Comparison of ENCODE assay signal across 12 mouse cellular contexts in the genomic region with DNA sequence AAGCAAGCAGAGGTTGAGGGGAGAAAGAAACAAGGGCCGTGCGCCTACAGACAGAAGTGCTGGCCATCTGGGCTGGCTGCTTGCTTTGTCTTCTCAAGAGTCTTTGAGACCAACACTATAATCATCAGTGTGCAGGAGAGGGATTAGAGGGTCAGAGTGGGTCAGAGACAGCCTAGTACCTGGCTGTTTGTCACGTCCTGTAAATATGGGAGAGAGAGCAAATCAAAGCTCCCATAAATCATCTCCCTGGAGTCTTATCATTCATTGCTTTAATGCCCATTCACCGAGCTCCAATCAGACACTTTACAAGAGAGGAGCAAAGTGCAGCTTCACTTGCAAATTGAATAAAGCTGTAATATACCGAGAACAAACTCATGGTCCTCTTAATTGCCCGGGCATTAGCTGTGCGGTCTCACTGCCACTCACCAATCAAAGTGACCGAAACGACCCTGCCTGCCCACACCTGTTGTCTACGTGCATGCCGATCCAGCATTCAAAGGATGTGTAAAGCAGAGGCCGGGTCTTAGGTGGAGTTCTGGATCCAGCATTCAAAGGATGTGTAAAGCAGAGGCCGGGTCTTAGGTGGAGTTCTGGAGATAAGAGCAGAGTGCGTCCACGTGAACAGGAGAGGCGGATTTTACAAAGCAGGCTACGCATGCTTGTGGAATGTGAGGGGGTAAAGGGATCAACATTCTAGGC. TPM values are rescaled to one million over a fixed set of nuclear protein-coding genes. Genes with fewer than 3 reads are reported as not detected.
DNase-seq lines count a peak whose midpoint lies in the region; ATAC-seq lines count a peak whose summit lies in the region.
"Had no signal": no experiment of that assay in that cellular context is flagged by ENCODE, and none has a peak within 500 bp of the region (broad histone marks: within the 10 kb centered on the region; RNA-seq: fewer than 3 reads in every experiment).

No protein-coding gene starts in this region.

- no peak overlapping the region for H3K4me3 ChIP-seq in heart, embryonic 16.5 days (ENCODE audit: low read length)
- H3K4me3 ChIP-seq in intestine, embryonic 15.5 days (replicated peaks), result peak overlapping the region; percentile 18; the same call in 1 of the 2 replicates
- H3K4me3 ChIP-seq in stomach, embryonic 15.5 days (replicated peaks), result 0 out of 2 replicates have a peak overlapping the region, but pooled peaks have one; percentile 6
- H3K4me3 ChIP-seq: midbrain, embryonic 15.5 days had no signal

- H3K4me1 ChIP-seq in heart, embryonic 16.5 days (ENCODE audit: control insufficient read depth, insufficient read depth, low read length), result peaks cover 13% of the 10 kb centered on the region
- peaks cover 7% of the 10 kb centered on the region; the same call in 1 of the 2 replicates for H3K4me1 ChIP-seq in intestine, embryonic 15.5 days (replicated peaks)
- H3K4me1 ChIP-seq in stomach, embryonic 15.5 days, result no peaks in the 10 kb centered on the region
- H3K4me1 ChIP-seq: midbrain, embryonic 15.5 days had no signal

- WGBS in heart, embryonic 16.5 days, result 42% methylated on average over 17 of the region's 17 CpGs
- 43% methylated on average over 17 of the region's 17 CpGs for WGBS in intestine, embryonic 15.5 days
- WGBS in stomach, embryonic 15.5 days, result 45% methylated on average over 17 of the region's 17 CpGs

- no peaks in the 10 kb centered on the region for H3K9me3 ChIP-seq in heart, embryonic 16.5 days (replicated peaks; ENCODE audit: control insufficient read depth, low read length)
- H3K9me3 ChIP-seq in intestine, embryonic 15.5 days, result no peaks in the 10 kb centered on the region
- H3K9me3 ChIP-seq in stomach, embryonic 15.5 days, result no peaks in the 10 kb centered on the region
- H3K9me3 ChIP-seq: midbrain, embryonic 15.5 days had no signal

- H3K27ac ChIP-seq in heart, embryonic 16.5 days (ENCODE audit: low read length), result no peak overlapping the region
- H3K27ac ChIP-seq in intestine, embryonic 15.5 days, result peak overlapping the region; percentile 72
- H3K27ac ChIP-seq in stomach, embryonic 15.5 days, result 0 out of 2 replicates have a peak overlapping the region, but pooled peaks have one; percentile 40
- H3K27ac ChIP-seq: midbrain, embryonic 15.5 days had no signal

- H3K36me3 ChIP-seq in heart, embryonic 16.5 days (ENCODE audit: control insufficient read depth, insufficient read depth), result no peaks in the 10 kb centered on the region
- no peaks in the 10 kb centered on the region for H3K36me3 ChIP-seq in intestine, embryonic 15.5 days
- H3K36me3 ChIP-seq in stomach, embryonic 15.5 days, result no peaks in the 10 kb centered on the region
- H3K36me3 ChIP-seq: G1E; midbrain, embryonic 15.5 days had no signal

- ATAC-seq in heart, embryonic 16.5 days (replicated peaks; ENCODE audit: extremely low read depth, insufficient read depth, low FRiP score), result no peak
- peak; percentile 92 for ATAC-seq in intestine, embryonic 15.5 days
- ATAC-seq in stomach, embryonic 15.5 days (ENCODE audit: insufficient read depth, low FRiP score, low read depth), result peak; percentile 63; the same call in 1 of the 2 replicates
- no peak for ATAC-seq in megakaryocyte progenitor cell, adult 5-6 weeks (replicated peaks; ENCODE audit: poor library complexity)
- ATAC-seq: hindbrain, embryonic 16.5 days; liver, postnatal 0 days; midbrain, embryonic 15.5 days had no signal

- intact Hi-C loops in heart, postnatal 10 days (cut with DNase I), result no loop called here

- H3K9ac ChIP-seq in heart, embryonic 16.5 days (ENCODE audit: low read length), result no peak overlapping the region
- H3K9ac ChIP-seq in intestine, embryonic 15.5 days, result no peak overlapping the region
- no peak overlapping the region for H3K9ac ChIP-seq in stomach, embryonic 15.5 days
- H3K9ac ChIP-seq: liver, postnatal 0 days; midbrain, embryonic 15.5 days had no signal

- peak overlapping the region; percentile 39; the same call in 1 of the 2 replicates for H3K4me2 ChIP-seq in heart, embryonic 16.5 days (ENCODE audit: low read depth, low read length)
- H3K4me2 ChIP-seq in intestine, embryonic 15.5 days (replicated peaks), result peak overlapping the region; percentile 41
- peak overlapping the region; percentile 27 for H3K4me2 ChIP-seq in stomach, embryonic 15.5 days
- H3K4me2 ChIP-seq: midbrain, embryonic 15.5 days had no signal

- no peak for DNase-seq in heart, postnatal 10 days
- DNase-seq in ZHBTc4 (ENCODE audit: low read depth, low spot score), result peak; percentile 57
- no peak for DNase-seq in ovary, postnatal 10 days (ENCODE audit: low spot score)
- DNase-seq: cerebellum, adult 9-11 months; liver, postnatal 0 days had no signal

- no peaks in the 10 kb centered on the region for H3K27me3 ChIP-seq in heart, embryonic 16.5 days (ENCODE audit: control insufficient read depth, insufficient read depth, low read length)
- H3K27me3 ChIP-seq in intestine, embryonic 15.5 days (replicated peaks), result no peaks in the 10 kb centered on the region
- no peaks in the 10 kb centered on the region for H3K27me3 ChIP-seq in stomach, embryonic 15.5 days (replicated peaks)
- H3K27me3 ChIP-seq: midbrain, embryonic 15.5 days had no signal

RNA-seq across cellular contexts. Expression of a gene that starts 15.0 kb away (rescaled TPM):
- 70.7 and 71.2 TPM in 2 replicates for polyA plus RNA-seq in heart, embryonic 16.5 days (2015; fragmentation: Nextera tagmentation; extraction: Ambion mirVana)
- total RNA-seq in heart, postnatal 10 days (2021), result 10 to 100 TPM; 51.6 to 60.4 TPM
- 113 and 119 TPM in 2 replicates for polyA plus RNA-seq in intestine, embryonic 15.5 days (2015; fragmentation: Nextera tagmentation; extraction: Ambion mirVana)
- polyA plus RNA-seq in stomach, embryonic 15.5 days (2015; fragmentation: Nextera tagmentation; extraction: Ambion mirVana), result 70.6 and 78.7 TPM in 2 replicates
- total RNA-seq in megakaryocyte progenitor cell, adult 5-6 weeks (2015), result 94.0 and 107 TPM in 2 replicates
- 53.2 and 63.8 TPM in 2 replicates for total RNA-seq in megakaryocyte progenitor cell, adult 5-6 weeks (2017)
- polyA plus RNA-seq: G1E had no signal

RNA-seq across cellular contexts. Expression of a gene that starts 41.8 kb away (rescaled TPM):
- polyA plus RNA-seq in heart, embryonic 16.5 days (2015; fragmentation: Nextera tagmentation; extraction: Ambion mirVana), result 178 and 190 TPM in 2 replicates
- 100 to 1,000 TPM; 312 to 340 TPM for total RNA-seq in heart, postnatal 10 days (2021)
- polyA plus RNA-seq in intestine, embryonic 15.5 days (2015; fragmentation: Nextera tagmentation; extraction: Ambion mirVana), result 83.8 and 95.3 TPM in 2 replicates
- 104 and 107 TPM in 2 replicates for polyA plus RNA-seq in stomach, embryonic 15.5 days (2015; fragmentation: Nextera tagmentation; extraction: Ambion mirVana)
- total RNA-seq in megakaryocyte progenitor cell, adult 5-6 weeks (2015), result 149 and 157 TPM in 2 replicates
- 70.7 and 73.4 TPM in 2 replicates for total RNA-seq in megakaryocyte progenitor cell, adult 5-6 weeks (2017)

Comparison
In these comparisons a context has a peak if more than half of its experiments do, and no peak if none do; other contexts are left out.
1. ATAC-seq: peak in intestine, embryonic 15.5 days (single experiment) and stomach, embryonic 15.5 days (single experiment); none in heart, embryonic 16.5 days (single experiment) and megakaryocyte progenitor cell, adult 5-6 weeks (single experiment).
2. Peak in every context shown above with its lines, with median percentiles within 50 percentile points of each other: H3K4me2 ChIP-seq.